Mouse (Mus musculus) gastrocnemius, postnatal 25 days (tissue): ENCODE data around the gene Trim17. TPM values are rescaled to one million over a fixed set of nuclear protein-coding genes. Genes with fewer than 3 reads are reported as not detected.
A peak's percentile ranks its signal among the peaks of the same experiment; 100 is the strongest.
"Not testable (repeated sequence)": the region's sequence is repeated elsewhere in the genome, so short reads cannot be mapped to it uniquely, and the experiment has no call there.

ENCODE experiments used
- DNase-seq: peaks from one replicate; pipeline ENCODE4 v3.0.0; 2022
- total RNA-seq, 2 experiments: library from RNA; stranded (reverse); gene quantifications; 1 replicate in 1 of 2; 2 replicates in 1 of 2; pipeline ENCODE4 v1.2.3; 2021

The Trim17 gene
- total RNA-seq, 2 experiments from 2014 or later = 0.13 to 0.18 TPM

DNA sequence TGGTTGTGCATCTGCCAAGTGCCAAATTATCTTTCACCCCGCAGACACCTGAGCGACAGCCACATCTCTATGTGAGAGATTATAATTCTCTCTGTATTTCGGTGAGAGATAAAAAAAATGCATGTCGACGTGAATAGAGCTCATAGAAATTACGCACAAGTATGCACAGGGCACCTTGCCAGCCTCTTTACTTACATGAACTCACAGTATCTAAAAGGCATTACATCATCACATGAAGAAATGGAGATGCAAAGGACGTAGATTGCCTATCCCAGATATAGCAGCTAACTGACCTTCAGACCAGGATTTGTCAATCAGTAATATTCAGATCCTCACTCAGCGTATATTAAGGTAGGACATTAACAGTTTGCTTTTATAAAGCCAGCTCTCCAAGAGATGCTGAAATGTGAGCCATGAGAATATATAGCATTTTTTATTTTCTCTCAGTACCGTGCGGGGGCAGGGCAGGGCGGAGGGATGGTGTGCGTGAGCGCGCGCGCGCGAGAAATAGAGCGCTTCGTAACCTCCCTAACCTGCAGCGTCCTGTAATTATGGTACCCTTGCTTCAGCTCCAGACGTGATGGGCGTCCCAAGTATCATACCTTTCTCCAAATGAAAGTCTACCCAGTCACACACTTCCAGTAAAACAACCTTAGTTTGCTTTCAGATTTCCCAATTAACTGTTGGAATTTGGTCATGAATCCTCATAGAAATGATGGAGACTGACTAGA is 6.5 kb upstream of the Trim17 start:
- DNase-seq = no peak

DNA sequence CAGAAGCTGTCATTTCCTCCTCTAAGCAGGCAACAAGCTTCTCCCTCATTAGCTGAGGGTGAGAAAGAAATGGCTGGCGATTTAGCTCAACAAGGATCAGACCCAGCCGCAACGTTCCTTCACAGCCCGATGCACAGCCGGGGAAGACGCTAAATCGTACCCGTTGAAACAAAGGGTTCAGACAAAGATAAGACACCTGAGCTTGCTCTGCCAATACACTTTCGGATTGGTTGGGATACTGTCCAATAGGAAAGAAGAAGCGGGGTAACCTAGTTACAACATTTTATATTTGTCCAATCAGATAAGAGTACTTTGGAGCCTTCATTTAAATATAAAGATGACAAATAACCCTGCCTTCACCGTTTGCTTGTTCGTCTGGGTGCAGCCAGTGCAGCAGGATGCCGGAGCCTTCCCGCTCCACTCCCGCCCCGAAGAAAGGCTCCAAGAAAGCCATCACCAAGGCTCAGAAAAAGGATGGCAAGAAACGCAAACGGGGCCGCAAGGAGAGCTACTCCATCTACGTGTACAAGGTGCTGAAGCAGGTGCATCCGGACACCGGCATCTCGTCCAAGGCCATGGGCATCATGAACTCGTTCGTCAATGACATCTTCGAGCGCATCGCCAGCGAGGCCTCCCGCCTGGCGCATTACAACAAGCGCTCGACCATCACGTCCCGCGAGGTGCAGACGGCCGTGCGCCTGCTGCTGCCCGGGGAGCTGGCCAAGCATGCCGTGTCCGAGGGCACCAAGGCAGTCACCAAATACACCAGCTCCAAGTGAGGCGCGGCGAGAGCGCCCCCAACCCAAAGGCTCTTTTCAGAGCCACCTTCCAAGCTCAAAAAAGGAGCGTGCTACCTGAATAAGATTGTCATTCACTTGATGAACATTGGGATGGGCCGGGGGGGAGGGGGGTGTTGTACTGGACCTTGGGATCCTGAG is 5.7 kb upstream of the Trim17 start, which contains the start of gene Hist3h2ba:
Gene Hist3h2ba (plus strand): TSS at position 379 of the 938 bp plus-strand sequence.
- DNase-seq = no peak

DNA sequence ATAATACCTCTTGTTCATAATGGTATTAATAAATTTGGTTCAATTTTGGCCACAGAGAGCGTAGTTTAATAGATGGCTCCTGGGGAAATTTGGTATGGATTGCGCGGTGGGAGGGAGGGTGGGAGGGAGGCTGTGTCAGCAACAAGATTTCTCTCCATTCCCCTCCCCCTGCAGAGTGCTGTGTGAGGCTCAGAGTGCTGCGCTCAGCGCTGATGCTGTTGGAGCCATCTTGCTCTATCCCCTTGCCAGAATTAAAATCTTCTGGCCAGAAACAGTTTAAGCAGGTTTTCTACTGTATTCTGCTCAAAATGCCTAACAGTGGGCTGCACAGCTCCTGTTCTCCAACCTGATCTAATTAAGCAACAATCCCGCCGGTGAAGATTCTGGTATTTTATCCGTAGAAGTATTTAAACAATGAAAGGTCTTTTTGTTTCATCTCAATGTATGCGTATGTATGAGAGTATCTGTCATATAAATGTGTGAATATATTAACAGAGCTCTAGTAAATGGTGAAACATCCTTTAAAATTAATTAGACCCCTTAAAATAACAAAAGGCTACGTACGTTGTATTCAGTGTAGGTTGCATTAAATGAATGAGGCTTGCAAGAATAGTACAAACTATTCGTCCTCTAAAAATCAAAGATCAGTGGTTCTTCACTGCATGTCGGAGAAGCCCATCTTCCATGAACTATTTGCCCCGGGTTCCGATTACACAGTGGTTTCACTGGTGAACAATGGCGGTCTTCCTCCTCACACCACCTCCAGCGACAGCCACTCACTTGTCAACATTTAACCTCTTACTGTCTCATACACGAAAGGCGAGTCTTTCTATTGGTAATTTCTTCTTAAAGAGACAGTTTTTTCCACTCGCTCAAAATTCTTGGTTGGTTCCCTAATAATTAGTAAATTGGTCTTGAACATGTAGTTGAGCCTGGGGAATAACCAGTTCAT is 4.7 kb upstream of the Trim17 start:
- DNase-seq = no peak

- no peak for DNase-seq
Measured at GRCm38 (mm10) chr11:58951210-58951609, 3.3 kb upstream of the Trim17 start.

GRCm38 (mm10) chr11:58953351-58954169 is 925 bp upstream of the Trim17 start:
- no peak for DNase-seq

DNA sequence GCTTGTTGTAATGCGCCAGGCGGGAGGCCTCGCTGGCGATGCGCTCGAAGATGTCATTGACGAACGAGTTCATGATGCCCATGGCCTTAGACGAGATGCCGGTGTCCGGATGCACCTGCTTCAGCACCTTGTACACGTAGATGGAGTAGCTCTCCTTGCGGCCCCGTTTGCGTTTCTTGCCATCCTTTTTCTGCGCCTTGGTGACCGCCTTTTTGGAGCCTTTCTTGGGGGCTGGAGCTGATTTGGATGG is 390 bp upstream of the Trim17 start:
- DNase-seq = not testable (repeated sequence)

GRCm38 (mm10) chr11:58955143-58955867 is 820 bp downstream of the Trim17 start:
- no peak for DNase-seq

- no peak for DNase-seq
Measured at GRCm38 (mm10) chr11:58955868-58956257, 1.4 kb downstream of the Trim17 start.

GRCm38 (mm10) chr11:58957226-58957914 is 2.9 kb downstream of the Trim17 start:
- DNase-seq = no peak

- DNase-seq = no peak
Measured at GRCm38 (mm10) chr11:58958536-58958935, 4.1 kb downstream of the Trim17 start.

- no peak for DNase-seq
Measured at GRCm38 (mm10) chr11:58959186-58959825, 4.8 kb downstream of the Trim17 start.

GRCm38 (mm10) chr11:58959921-58960465 is 5.5 kb downstream of the Trim17 start:
- peak; percentile 77 for DNase-seq

- DNase-seq = no peak
Measured at GRCm38 (mm10) chr11:58961364-58962177, 7.1 kb downstream of the Trim17 start.

DNA sequence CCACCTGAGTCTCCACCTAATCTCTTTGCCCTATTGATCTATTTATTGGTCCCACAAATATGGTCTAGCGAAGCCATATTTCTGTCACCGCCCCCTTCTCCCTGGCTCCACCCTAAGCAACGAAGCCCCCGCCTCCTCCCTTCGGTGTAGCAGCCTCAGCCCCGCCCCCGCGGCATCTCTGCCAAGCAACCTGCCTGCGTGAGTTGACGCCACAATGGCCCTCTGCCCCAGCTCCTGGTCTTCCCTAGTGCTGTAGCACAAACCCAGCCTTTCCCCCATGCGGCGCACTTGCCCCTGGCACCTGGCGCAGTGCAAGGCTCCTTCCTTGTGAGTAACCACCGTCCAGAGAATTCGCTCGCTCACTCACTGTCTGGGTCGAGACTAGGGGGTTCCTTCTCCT is 9.1 kb downstream of the Trim17 start:
- DNase-seq = no peak

DNA sequence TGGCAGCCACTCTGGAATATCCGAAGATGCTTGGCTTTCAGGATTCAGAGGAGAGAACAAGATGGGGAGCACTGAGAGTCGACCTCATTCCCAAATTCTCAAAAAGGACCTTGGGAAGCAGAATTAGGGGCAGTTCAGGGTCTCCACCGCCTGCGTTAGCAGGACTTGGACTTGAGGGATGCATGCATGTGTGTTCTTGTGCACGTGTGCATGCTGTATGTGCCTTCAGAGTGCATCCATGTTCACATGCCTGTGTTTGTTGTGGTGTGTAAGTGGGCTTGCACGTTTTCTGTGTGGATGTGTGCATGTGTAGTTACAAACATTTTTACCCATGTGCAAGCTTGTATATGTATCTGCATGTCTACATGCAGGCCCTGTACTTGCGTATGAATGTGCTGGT is 9.7 kb downstream of the Trim17 start:
- DNase-seq = no peak

DNA sequence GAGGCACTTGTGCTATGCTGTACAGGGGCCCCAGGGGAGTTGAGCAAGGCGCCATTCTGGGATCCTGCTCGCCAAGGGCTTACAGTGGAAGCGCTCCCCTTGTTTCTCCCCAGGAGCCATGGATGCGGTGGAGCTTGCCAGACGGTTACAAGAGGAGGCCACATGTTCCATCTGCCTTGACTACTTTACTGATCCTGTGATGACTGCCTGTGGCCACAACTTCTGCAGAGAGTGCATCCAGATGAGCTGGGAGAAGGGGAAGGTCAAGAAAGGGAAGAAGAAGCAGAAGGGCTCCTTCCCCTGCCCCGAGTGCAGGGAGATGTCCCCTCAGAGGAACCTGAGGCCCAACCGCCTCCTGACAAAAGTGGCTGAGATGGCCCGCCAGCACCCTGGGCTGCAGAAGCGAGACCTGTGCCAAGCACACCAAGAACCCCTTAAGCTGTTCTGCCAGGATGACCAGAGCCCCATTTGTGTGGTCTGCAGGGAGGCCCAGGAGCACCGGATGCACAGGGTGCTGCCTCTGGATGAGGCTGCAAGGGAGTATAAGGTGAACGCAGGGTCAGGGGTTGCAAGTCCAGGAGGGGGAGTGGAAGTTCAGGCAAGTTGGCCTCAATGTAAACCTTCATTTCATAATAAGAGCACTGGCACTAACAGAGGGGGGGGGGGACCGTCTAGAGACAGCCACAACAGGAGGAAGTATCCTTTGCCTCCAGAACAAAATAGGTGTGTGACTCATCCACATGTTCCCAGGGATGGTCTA is 10.7 kb downstream of the Trim17 start:
- no peak for DNase-seq

DNA sequence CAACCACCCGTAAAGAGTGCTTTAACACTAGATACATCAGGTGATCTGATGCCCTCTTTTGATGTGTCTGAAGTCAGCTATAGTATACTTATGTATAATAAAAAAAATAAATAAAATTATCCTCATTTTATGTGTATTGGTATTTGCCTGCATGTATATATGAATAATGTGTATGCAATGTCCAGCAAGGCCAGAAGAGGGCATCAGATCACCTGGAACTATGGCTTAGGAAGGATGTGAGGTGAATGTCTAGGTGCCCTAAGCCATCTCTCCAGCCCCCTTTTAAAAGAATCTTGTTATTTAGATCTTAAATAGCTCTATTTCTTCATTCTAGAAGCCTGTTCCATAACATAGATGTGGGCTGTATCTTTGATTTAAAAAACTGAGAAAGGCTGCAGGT is 12.9 kb downstream of the Trim17 start:
- DNase-seq = no peak

DNA sequence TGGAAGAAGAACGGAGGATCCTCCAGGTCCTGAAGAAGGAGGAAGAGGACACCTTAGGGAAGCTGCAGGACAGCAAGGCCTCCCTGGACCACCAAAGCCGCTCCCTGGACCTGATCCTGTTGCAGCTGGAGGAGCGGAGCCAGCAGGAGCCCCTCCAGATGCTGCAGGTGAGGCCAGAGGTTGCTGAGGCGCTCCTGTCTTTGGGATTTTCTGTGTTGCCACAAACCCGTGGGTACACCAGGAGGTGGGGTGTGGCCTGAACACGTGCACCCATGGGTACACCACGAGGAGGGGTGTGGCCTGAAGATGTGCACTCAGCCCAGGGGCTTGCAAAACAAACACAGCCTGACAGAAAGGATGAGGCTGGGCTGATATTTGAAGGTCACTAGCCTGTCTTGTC is 14.1 kb downstream of the Trim17 start:
- no peak for DNase-seq
